Mouse (Mus musculus) forelimb bud, embryonic 11.5 days (tissue): ENCODE results near the gene Dcaf8.

Source experiments
- DNase-seq: peaks from one replicate; pipeline ENCODE4 v3.0.0-alpha.2; 2012; ENCODE audit warnings: low read depth, low spot score

Dcaf8 gene

GRCm38 (mm10) chr1:172147835-172148278, at the start of gene Dcaf8:
Dcaf8 (plus strand) TSS chr1:172148084.
- DNase-seq: peak; percentile 97

- DNase-seq: no peak
Observed at GRCm38 (mm10) chr1:172099325-172100033, 48.4 kb upstream of the Dcaf8 start.

GRCm38 (mm10) chr1:172103619-172104018, 44.3 kb upstream of the Dcaf8 start:
- no peak for DNase-seq

GRCm38 (mm10) chr1:172105101-172105500, 42.8 kb upstream of the Dcaf8 start:
- DNase-seq: peak; percentile 8

- DNase-seq: no peak
Observed at GRCm38 (mm10) chr1:172107777-172108477, 40.0 kb upstream of the Dcaf8 start.

- DNase-seq: no peak
Observed at GRCm38 (mm10) chr1:172116948-172117347, 30.9 kb upstream of the Dcaf8 start.

- DNase-seq: no peak
Observed at GRCm38 (mm10) chr1:172119100-172119499, 28.8 kb upstream of the Dcaf8 start.

GRCm38 (mm10) chr1:172119720-172120119, 28.2 kb upstream of the Dcaf8 start:
- DNase-seq: peak; percentile 71

- no peak for DNase-seq
Observed at GRCm38 (mm10) chr1:172122671-172123070, 25.2 kb upstream of the Dcaf8 start.

- DNase-seq: no peak
Observed at GRCm38 (mm10) chr1:172124572-172124971, 23.3 kb upstream of the Dcaf8 start.

- DNase-seq: peak; percentile 88
Observed at GRCm38 (mm10) chr1:172126376-172127347, 21.2 kb upstream of the Dcaf8 start, which contains the start of gene Pex19. Pex19 (plus strand) TSS chr1:172126755.

- no peak for DNase-seq
Observed at GRCm38 (mm10) chr1:172127487-172127886, 20.4 kb upstream of the Dcaf8 start.

GRCm38 (mm10) chr1:172128563-172128962, 19.3 kb upstream of the Dcaf8 start:
- DNase-seq: no peak

- DNase-seq: no peak
Observed at GRCm38 (mm10) chr1:172129108-172129507, 18.8 kb upstream of the Dcaf8 start.

GRCm38 (mm10) chr1:172129780-172130179, 18.1 kb upstream of the Dcaf8 start:
- DNase-seq: no peak

GRCm38 (mm10) chr1:172132319-172132718, 15.6 kb upstream of the Dcaf8 start:
- DNase-seq: peak; percentile 33

GRCm38 (mm10) chr1:172133535-172133934, 14.3 kb upstream of the Dcaf8 start:
- DNase-seq: no peak

GRCm38 (mm10) chr1:172134072-172134471, 13.8 kb upstream of the Dcaf8 start:
- no peak for DNase-seq

GRCm38 (mm10) chr1:172140160-172140559, 7.7 kb upstream of the Dcaf8 start:
- DNase-seq: no peak

- no peak for DNase-seq
Observed at GRCm38 (mm10) chr1:172140825-172141224, 7.1 kb upstream of the Dcaf8 start.

GRCm38 (mm10) chr1:172141529-172141928, 6.4 kb upstream of the Dcaf8 start:
- DNase-seq: no peak

- peak; percentile 59 for DNase-seq
Observed at GRCm38 (mm10) chr1:172143570-172143969, 4.3 kb upstream of the Dcaf8 start.
